Mouse (Mus musculus): ENCODE measurements at regions not wholly inside any gene's neighbourhood (a gene's known extent, or its start where the extent isn't known, plus 50 kb on each side); places are given as distances from the start of the nearest gene placed in this dataset.
A peak's percentile ranks its signal among the peaks of the same experiment; 100 is the strongest.

DNA sequence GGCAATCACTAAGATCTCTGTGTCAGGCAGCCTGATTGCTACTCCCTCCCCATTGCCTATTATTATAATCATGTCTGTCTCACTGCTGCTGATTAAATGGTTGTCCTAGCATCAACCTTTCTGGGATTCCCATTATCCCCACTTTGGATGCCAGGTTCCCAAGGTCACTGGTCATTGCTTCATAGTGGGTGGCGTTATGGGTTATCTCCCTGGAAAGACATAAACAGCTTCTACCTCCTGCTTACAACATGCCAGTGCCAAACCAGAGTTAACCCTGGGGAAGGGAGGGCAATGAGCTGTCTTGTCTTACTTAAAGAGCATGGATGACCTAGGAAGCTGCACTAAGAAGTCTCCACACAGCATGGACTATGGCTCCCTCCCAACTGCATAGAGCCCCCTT is 136.9 kb downstream of the Uaca start:
- no peak for ATAC-seq (replicated peaks; ENCODE audit: low FRiP score)
- H3K4me3 ChIP-seq (ENCODE audit: low read depth, low read length): no peak overlapping the region
- no peaks in the 10 kb centered on the region for H3K4me1 ChIP-seq (replicated peaks; ENCODE audit: control insufficient read depth, insufficient read depth, low read length)
- H3K27me3 ChIP-seq (ENCODE audit: control insufficient read depth, insufficient read depth, low read length): no peaks in the 10 kb centered on the region
- H3K9ac ChIP-seq (ENCODE audit: low read length): no peak overlapping the region
- no peak for DNase-seq (ENCODE audit: low spot score)
- H3K9me3 ChIP-seq (ENCODE audit: control insufficient read depth, low read length): no peaks in the 10 kb centered on the region
- H3K4me2 ChIP-seq (ENCODE audit: low read depth, low read length, severe bottlenecking): no peak overlapping the region
- H3K36me3 ChIP-seq (ENCODE audit: control insufficient read depth, insufficient read depth, low read length): no peaks in the 10 kb centered on the region
- no peak overlapping the region for H3K27ac ChIP-seq (ENCODE audit: low read depth, low read length)
- 94% methylated on average over 1 of the region's 1 CpGs for WGBS

- ATAC-seq (replicated peaks; ENCODE audit: low FRiP score): no peak
- Histone ChIP-seq H3K27me3 (ENCODE audit: control insufficient read depth, insufficient read depth, low read length) (no peaks in the 10 kb centered on the region), H3K36me3 (ENCODE audit: control insufficient read depth, insufficient read depth, low read length) (no peaks in the 10 kb centered on the region), H3K4me1 (replicated peaks; ENCODE audit: control insufficient read depth, insufficient read depth, low read length) (0 out of 2 replicates have a peak, but pooled peaks cover 2% of the 10 kb centered on the region), H3K9ac (ENCODE audit: low read length) (no peak overlapping the region), H3K27ac (ENCODE audit: low read depth, low read length) (no peak overlapping the region), H3K4me2 (ENCODE audit: low read depth, low read length, severe bottlenecking) (no peak overlapping the region), H3K4me3 (ENCODE audit: low read depth, low read length) (no peak overlapping the region), H3K9me3 (ENCODE audit: control insufficient read depth, low read length) (no peaks in the 10 kb centered on the region)
- DNase-seq (ENCODE audit: low spot score): no peak
- WGBS: 92% methylated on average over 9 of the region's 9 CpGs
These were observed 142.6 kb downstream of the Uaca start for GRCm38 (mm10) chr9:60936937-60937336.

GRCm38 (mm10) chr9:60939858-60940804 is 145.8 kb downstream of the Uaca start:
- ATAC-seq (replicated peaks; ENCODE audit: low FRiP score): peak; percentile 92
- Histone ChIP-seq H3K27me3 (ENCODE audit: control insufficient read depth, insufficient read depth, low read length) (no peaks in the 10 kb centered on the region), H3K9ac (ENCODE audit: low read length) (no peak overlapping the region; the same call in 1 of the 2 replicates), H3K36me3 (ENCODE audit: control insufficient read depth, insufficient read depth, low read length) (no peaks in the 10 kb centered on the region), H3K27ac (ENCODE audit: low read depth, low read length) (no peak overlapping the region), H3K4me2 (ENCODE audit: low read depth, low read length, severe bottlenecking) (0 out of 2 replicates have a peak overlapping the region, but pooled peaks have one; percentile 2), H3K9me3 (ENCODE audit: control insufficient read depth, low read length) (no peaks in the 10 kb centered on the region), H3K4me1 (replicated peaks; ENCODE audit: control insufficient read depth, insufficient read depth, low read length) (0 out of 2 replicates have a peak, but pooled peaks cover 2% of the 10 kb centered on the region), H3K4me3 (ENCODE audit: low read depth, low read length) (no peak overlapping the region)
- WGBS: 25% methylated on average over 18 of the region's 18 CpGs
- DNase-seq (ENCODE audit: low spot score): peak; percentile 97

GRCm38 (mm10) chr9:60947363-60947762 is 153.0 kb downstream of the Uaca start:
- no peaks in the 10 kb centered on the region for H3K36me3 ChIP-seq (ENCODE audit: control insufficient read depth, insufficient read depth, low read length)
- WGBS: 74% methylated on average over 15 of the region's 15 CpGs
- H3K27ac ChIP-seq (ENCODE audit: low read depth, low read length): no peak overlapping the region
- H3K27me3 ChIP-seq (ENCODE audit: control insufficient read depth, insufficient read depth, low read length): no peaks in the 10 kb centered on the region
- no peak for ATAC-seq (replicated peaks; ENCODE audit: low FRiP score)
- H3K9ac ChIP-seq (ENCODE audit: low read length): no peak overlapping the region
- H3K4me3 ChIP-seq (ENCODE audit: low read depth, low read length): no peak overlapping the region
- H3K9me3 ChIP-seq (ENCODE audit: control insufficient read depth, low read length): no peaks in the 10 kb centered on the region
- no peak overlapping the region for H3K4me2 ChIP-seq (ENCODE audit: low read depth, low read length, severe bottlenecking)
- DNase-seq (ENCODE audit: low spot score): no peak
- H3K4me1 ChIP-seq (replicated peaks; ENCODE audit: control insufficient read depth, insufficient read depth, low read length): peaks cover 14% of the 10 kb centered on the region; the same call in 1 of the 2 replicates

DNA sequence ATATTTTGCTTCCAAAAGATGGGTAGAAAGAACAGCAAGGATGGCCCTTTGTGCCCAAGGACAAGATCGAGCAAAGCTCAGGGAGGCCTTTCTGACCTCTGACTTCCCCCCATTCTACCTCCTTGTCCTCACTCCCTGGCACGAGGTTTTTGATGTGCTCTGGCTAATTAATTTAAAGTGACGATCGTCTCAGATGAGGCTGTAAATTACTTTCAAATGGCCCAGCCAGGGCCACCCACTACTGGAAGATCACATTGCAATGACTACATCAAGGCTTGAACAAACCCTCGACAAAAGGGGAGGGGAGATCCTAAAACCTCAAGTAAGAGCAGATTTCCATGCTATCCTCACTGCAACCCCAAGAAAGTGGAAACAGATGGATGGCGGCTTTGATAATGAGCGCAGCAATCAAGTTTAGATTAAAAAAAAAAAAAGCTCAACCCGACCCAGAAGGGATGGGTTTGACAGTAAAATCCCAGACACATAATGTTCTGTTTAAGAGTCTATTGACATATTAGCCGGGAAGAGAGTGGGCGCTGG is 154.3 kb downstream of the Uaca start:
- H3K4me3 ChIP-seq (ENCODE audit: low read depth, low read length): no peak overlapping the region
- peaks cover 14% of the 10 kb centered on the region; the same call in 1 of the 2 replicates for H3K4me1 ChIP-seq (replicated peaks; ENCODE audit: control insufficient read depth, insufficient read depth, low read length)
- no peaks in the 10 kb centered on the region for H3K9me3 ChIP-seq (ENCODE audit: control insufficient read depth, low read length)
- no peaks in the 10 kb centered on the region for H3K36me3 ChIP-seq (ENCODE audit: control insufficient read depth, insufficient read depth, low read length)
- no peak overlapping the region for H3K9ac ChIP-seq (ENCODE audit: low read length)
- H3K27me3 ChIP-seq (ENCODE audit: control insufficient read depth, insufficient read depth, low read length): no peaks in the 10 kb centered on the region
- ATAC-seq (replicated peaks; ENCODE audit: low FRiP score): no peak
- 54% methylated on average over 10 of the region's 10 CpGs for WGBS
- no peak for DNase-seq (ENCODE audit: low spot score)
- H3K4me2 ChIP-seq (ENCODE audit: low read depth, low read length, severe bottlenecking): no peak overlapping the region
- no peak overlapping the region for H3K27ac ChIP-seq (ENCODE audit: low read depth, low read length)

- H3K9me3 ChIP-seq (ENCODE audit: control insufficient read depth, low read length): no peaks in the 10 kb centered on the region
- 93% methylated on average over 5 of the region's 5 CpGs for WGBS
- no peaks in the 10 kb centered on the region for H3K27me3 ChIP-seq (ENCODE audit: control insufficient read depth, insufficient read depth, low read length)
- no peaks in the 10 kb centered on the region for H3K36me3 ChIP-seq (ENCODE audit: control insufficient read depth, insufficient read depth, low read length)
- no peak overlapping the region for H3K27ac ChIP-seq (ENCODE audit: low read depth, low read length)
- H3K4me1 ChIP-seq (replicated peaks; ENCODE audit: control insufficient read depth, insufficient read depth, low read length): peaks cover 14% of the 10 kb centered on the region; the same call in 1 of the 2 replicates
- DNase-seq (ENCODE audit: low spot score) (no peak), ATAC-seq (replicated peaks; ENCODE audit: low FRiP score) (no peak)
- no peak overlapping the region for H3K4me3 ChIP-seq (ENCODE audit: low read depth, low read length)
- no peak overlapping the region for H3K4me2 ChIP-seq (ENCODE audit: low read depth, low read length, severe bottlenecking)
- H3K9ac ChIP-seq (ENCODE audit: low read length): no peak overlapping the region
These were observed 155.8 kb downstream of the Uaca start for GRCm38 (mm10) chr9:60950161-60950560.

DNA sequence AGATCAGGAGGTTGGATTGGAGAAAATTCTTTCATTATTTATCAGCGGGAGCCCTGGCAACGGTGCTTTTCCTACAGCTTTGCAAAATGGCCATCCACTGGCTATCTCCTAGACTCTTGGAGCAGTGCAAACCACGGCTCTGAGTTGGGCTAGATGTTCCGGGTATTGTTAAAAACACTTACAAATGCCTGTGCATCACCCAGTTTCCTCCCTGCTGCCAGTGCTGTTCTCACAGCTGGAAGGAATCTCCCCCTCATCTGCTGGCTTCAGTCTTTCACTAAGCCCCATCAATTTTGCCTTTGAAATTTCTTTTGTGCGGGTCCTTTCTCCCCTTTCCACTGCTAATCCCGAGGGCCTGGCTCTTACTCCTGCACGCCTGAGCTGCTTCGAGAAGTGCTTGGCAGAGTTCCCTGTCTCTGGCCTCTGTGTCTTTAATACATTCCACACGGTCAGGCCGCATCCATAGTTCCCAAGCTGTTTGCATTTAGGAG is 156.8 kb downstream of the Uaca start:
- Histone ChIP-seq H3K4me3 (ENCODE audit: low read depth, low read length) (no peak overlapping the region), H3K27ac (ENCODE audit: low read depth, low read length) (peak overlapping the region; percentile 58), H3K4me2 (ENCODE audit: low read depth, low read length, severe bottlenecking) (0 out of 2 replicates have a peak overlapping the region, but pooled peaks have one; percentile 11), H3K9me3 (ENCODE audit: control insufficient read depth, low read length) (no peaks in the 10 kb centered on the region), H3K27me3 (ENCODE audit: control insufficient read depth, insufficient read depth, low read length) (no peaks in the 10 kb centered on the region), H3K9ac (ENCODE audit: low read length) (no peak overlapping the region), H3K36me3 (ENCODE audit: control insufficient read depth, insufficient read depth, low read length) (no peaks in the 10 kb centered on the region), H3K4me1 (replicated peaks; ENCODE audit: control insufficient read depth, insufficient read depth, low read length) (peaks cover 14% of the 10 kb centered on the region; the same call in 1 of the 2 replicates)
- 10% methylated on average over 10 of the region's 10 CpGs for WGBS
- ATAC-seq (replicated peaks; ENCODE audit: low FRiP score) (no peak), DNase-seq (ENCODE audit: low spot score) (peak; percentile 62)

- Histone ChIP-seq H3K4me1 (replicated peaks; ENCODE audit: control insufficient read depth, insufficient read depth, low read length) (no peaks in the 10 kb centered on the region), H3K27me3 (ENCODE audit: control insufficient read depth, insufficient read depth, low read length) (no peaks in the 10 kb centered on the region), H3K9ac (ENCODE audit: low read length) (no peak overlapping the region), H3K36me3 (ENCODE audit: control insufficient read depth, insufficient read depth, low read length) (no peaks in the 10 kb centered on the region), H3K4me3 (ENCODE audit: low read depth, low read length) (no peak overlapping the region), H3K4me2 (ENCODE audit: low read depth, low read length, severe bottlenecking) (no peak overlapping the region), H3K27ac (ENCODE audit: low read depth, low read length) (no peak overlapping the region), H3K9me3 (ENCODE audit: control insufficient read depth, low read length) (no peaks in the 10 kb centered on the region)
- no peak for ATAC-seq (replicated peaks; ENCODE audit: low FRiP score)
- 59% methylated on average over 5 of the region's 5 CpGs for WGBS
- DNase-seq (ENCODE audit: low spot score): no peak
These were observed 163.1 kb downstream of the Uaca start for GRCm38 (mm10) chr9:60957438-60957837.

All from forebrain, embryonic 11.5 days (tissue).